Mouse (Mus musculus) thymus, postnatal 4 days (tissue): Measurements from ENCODE around the gene Rfx7.
"Not testable (repeated sequence)": the region's sequence is repeated elsewhere in the genome, so short reads cannot be mapped to it uniquely, and the experiment has no call there.

ENCODE experiments used
- DNase-seq: peaks from one replicate; pipeline ENCODE4 v3.0.0; 2021

Gene Rfx7

GRCm38 (mm10) chr9:72666352-72667021, 134.4 kb downstream of the Rfx7 start:
- not testable (repeated sequence) for DNase-seq

- DNase-seq: no peak
These were observed 135.1 kb downstream of the Rfx7 start for GRCm38 (mm10) chr9:72667126-72667525.

- no peak for DNase-seq
These were observed 137.3 kb downstream of the Rfx7 start for GRCm38 (mm10) chr9:72669383-72669782.

DNA sequence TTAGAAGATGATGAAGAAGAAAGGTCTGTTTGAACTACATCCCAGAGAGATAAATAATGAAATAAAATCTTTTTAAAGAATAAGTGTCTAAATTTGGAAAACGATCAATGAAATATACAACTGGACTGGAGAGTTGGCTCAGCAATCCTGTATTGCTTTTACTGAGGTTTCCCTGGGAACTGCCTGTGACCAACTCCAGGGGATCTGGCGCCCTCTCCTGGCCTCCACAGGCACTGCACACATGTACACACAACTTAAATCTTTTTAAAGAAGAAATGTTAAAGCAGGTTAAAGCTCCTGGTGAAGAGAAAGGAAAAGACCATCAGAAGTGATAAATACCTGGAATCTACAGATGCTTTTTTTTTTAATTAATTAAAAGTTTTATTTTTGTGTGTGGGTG, 140.3 kb downstream of the Rfx7 start:
- peak; percentile 93 for DNase-seq
